Mouse (Mus musculus) liver, embryonic 14.5 days (tissue): ENCODE data around the gene Smim12. TPM values are rescaled to one million over a fixed set of nuclear protein-coding genes. Genes with fewer than 3 reads are reported as not detected.

Source experiments
- ATAC-seq: fragments of 200-750 bp; cut with Nextera tagmentation; 2 replicates; pipeline ENCODE4 v1.8.0; 2017; ENCODE audit warnings: moderate number of reproducible peaks, mild to moderate bottlenecking, moderate library complexity; ENCODE audit not compliant: insufficient read depth
- DNase-seq, 3 experiments: peaks; one replicate each; pipeline ENCODE4 v3.0.0-alpha.2; 2012 to 2013; ENCODE audit warnings: low read depth in 3 of 3, low spot score in 3 of 3
- H3K27ac ChIP-seq: fragments of 300-500 bp; sonication (generic); 2 replicates; pipeline ENCODE4 v1.5.1; 2014; ENCODE audit warnings: moderate library complexity, mild to moderate bottlenecking, control low read depth, inconsistent platforms
- H3K27me3 ChIP-seq: fragments of 300-500 bp; sonication (generic); 2 replicates; pipeline ENCODE4 v1.6.1; 2014; ENCODE audit warnings: mild to moderate bottlenecking, low read length, moderate library complexity; ENCODE audit not compliant: control insufficient read depth, insufficient read depth
- H3K36me3 ChIP-seq: fragments of 300-500 bp; sonication (generic); replicated peaks from 2 replicates; pipeline ENCODE4 v1.6.1; 2014; ENCODE audit warnings: low read depth; ENCODE audit not compliant: control insufficient read depth, insufficient read depth
- H3K4me1 ChIP-seq, 2 experiments: fragments of 200-500 bp in 1 of 2; fragments of 300-500 bp in 1 of 2; sonication (generic) in 1 of 2; replicated peaks; 2 replicates each; pipeline ENCODE4 v1.6.1; 2012 to 2014; ENCODE audit warnings: antibody characterized with exemption in 1 of 2, inconsistent platforms in 1 of 2, low read length in 1 of 2; ENCODE audit not compliant: control insufficient read depth in 2 of 2, insufficient read depth in 2 of 2
- H3K4me2 ChIP-seq: fragments of 300-500 bp; sonication (generic); 2 replicates; pipeline ENCODE4 v1.6.1; 2014; ENCODE audit warnings: low read depth, mild to moderate bottlenecking, control low read depth, moderate library complexity
- H3K4me3 ChIP-seq, 2 experiments: fragments of 200-500 bp in 1 of 2; fragments of 300-500 bp in 1 of 2; sonication (generic) in 1 of 2; 2 replicates each; pipeline ENCODE4 v1.5.1; 2012 to 2014; ENCODE audit warnings: low read depth in 2 of 2, low read length in 2 of 2, mild to moderate bottlenecking in 2 of 2, control low read depth in 1 of 2, inconsistent platforms in 1 of 2, moderate library complexity in 1 of 2; ENCODE audit not compliant: insufficient read depth in 1 of 2
- H3K9ac ChIP-seq: fragments of 300-500 bp; sonication (generic); replicated peaks from 2 replicates; pipeline ENCODE4 v1.6.1; 2014; ENCODE audit warnings: mild to moderate bottlenecking, control low read depth, moderate library complexity
- H3K9me3 ChIP-seq: fragments of 300-500 bp; sonication (generic); 2 replicates; pipeline ENCODE4 v1.6.1; 2016; ENCODE audit warnings: low read length, mixed read lengths; ENCODE audit not compliant: control insufficient read depth
- CTCF ChIP-seq: IDR thresholded peaks from 2 replicates; pipeline ENCODE4 v1.5.1; 2016; ENCODE audit warnings: antibody characterized with exemption, low read depth, control low read depth
- EP300 ChIP-seq: IDR thresholded peaks from 2 replicates; pipeline ENCODE4 v1.6.1; 2016; ENCODE audit warnings: antibody characterized with exemption, low read depth
- WGBS: fragments of 180-500 bp; shearing (Covaris S2); extraction: QIAGEN DNeasy Blood & Tissue Kit; methylation state at CpG from one replicate; pipeline ENCODE4 v1.1.7; 2014; ENCODE audit not compliant: insufficient replicate concordance; 5-methylcytosine and 5-hydroxymethylcytosine counted together
- polyA plus RNA-seq, 2 experiments: library from polyadenylated mRNA; depleted of rRNA in 1 of 2; stranded (reverse) in 1 of 2; unstranded in 1 of 2; fragments of >200 nt; fragmentation: Nextera tagmentation in 1 of 2; extraction: Ambion mirVana in 1 of 2; gene quantifications; 2 replicates each; pipeline versions ENCODE4 v1.2.1 to v1.2.3; 2012 to 2014

Smim12 gene
- polyA plus RNA-seq, 2 experiments = 14.5 to 25.7 TPM

DNA sequence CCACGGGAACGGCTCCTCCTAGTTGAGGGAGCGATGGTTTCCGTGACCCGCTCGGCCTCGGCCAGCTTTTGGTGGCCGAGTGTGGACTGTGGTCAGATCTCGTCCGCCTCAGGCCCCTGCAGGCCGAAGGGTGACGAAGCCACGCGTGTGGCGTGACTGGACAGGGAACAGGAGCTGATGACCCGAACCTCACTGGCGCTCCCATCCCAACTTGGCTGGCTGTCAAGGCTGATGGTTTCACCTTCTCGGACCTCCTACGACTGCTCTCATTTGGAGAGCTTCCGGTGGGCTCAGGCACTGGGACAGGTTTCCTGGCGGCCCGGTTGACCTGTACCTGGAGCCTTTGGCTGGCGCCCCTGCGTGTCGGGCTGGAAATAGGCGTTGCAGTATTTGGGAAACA lies 369 bp downstream of the Smim12 start:
- ATAC-seq = peak; percentile 59
- no peak for TF ChIP-seq CTCF
- TF ChIP-seq EP300 = no peak
- WGBS = 0% methylated on average over 22 of the region's 26 CpGs
- Histone ChIP-seq H3K27ac (peak overlapping the region; percentile 24; the same call in 1 of the 2 replicates), H3K36me3 (no peaks in the 10 kb centered on the region; the same call in 1 of the 2 replicates), H3K9me3 (no peaks in the 10 kb centered on the region), H3K4me2 (peak overlapping the region; percentile 75), H3K27me3 (no peaks in the 10 kb centered on the region), H3K9ac (peak overlapping the region; percentile 91), H3K4me3 (peak overlapping the region; percentile 83 to 95), H3K4me1 (peaks cover 0 to 12% of the 10 kb centered on the region in 2 experiments; a peak in 3 of 4 replicates)
- no peak for DNase-seq

DNA sequence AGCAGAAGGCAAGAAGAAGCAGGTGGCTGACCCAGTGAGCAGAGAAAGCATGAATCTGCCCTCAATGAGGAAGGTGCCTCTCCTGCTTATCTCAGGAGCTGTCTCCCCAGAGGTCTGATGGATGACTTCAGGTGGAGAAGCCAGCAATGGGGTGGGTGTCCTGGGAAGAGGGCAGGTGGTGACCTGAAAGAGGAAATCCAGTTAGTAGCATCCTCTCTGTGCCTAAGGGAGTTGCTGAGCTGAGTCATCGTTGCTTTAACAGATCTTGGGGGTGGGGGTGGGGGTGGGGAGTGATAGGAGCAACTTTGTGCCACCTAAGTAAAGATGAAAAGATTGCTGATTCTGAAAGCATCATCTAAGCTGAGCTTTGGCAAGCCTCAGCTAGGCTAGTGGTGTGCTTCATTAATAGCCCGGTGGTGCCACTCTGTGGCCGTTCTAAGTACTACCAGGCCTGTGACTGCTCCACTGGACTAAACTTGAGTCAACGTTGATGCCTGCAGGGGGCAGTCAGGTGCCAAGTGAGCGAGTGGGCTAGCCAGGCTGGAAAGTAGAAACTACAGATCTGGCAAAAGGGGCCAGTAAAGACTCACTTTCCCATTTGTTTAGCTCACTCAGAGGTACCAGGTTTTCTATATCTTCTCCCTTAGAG lies 6.2 kb downstream of the Smim12 start:
- H3K4me1 ChIP-seq = peaks cover 0 to 3% of the 10 kb centered on the region in 2 experiments; a peak in 2 of 4 replicates
- no peak for TF ChIP-seq EP300
- TF ChIP-seq CTCF = peak; percentile 90
- H3K4me3 ChIP-seq = no peak overlapping the region
- H3K9ac ChIP-seq = no peak overlapping the region
- 2% methylated on average over 5 of the region's 5 CpGs for WGBS
- H3K4me2 ChIP-seq = no peak overlapping the region
- H3K36me3 ChIP-seq = no peaks in the 10 kb centered on the region; the same call in 1 of the 2 replicates
- no peaks in the 10 kb centered on the region for H3K27me3 ChIP-seq
- ATAC-seq (peak; percentile 78), DNase-seq (peak; percentile 63 to 72 (median 68))
- no peaks in the 10 kb centered on the region for H3K9me3 ChIP-seq
- no peak overlapping the region for H3K27ac ChIP-seq

DNA sequence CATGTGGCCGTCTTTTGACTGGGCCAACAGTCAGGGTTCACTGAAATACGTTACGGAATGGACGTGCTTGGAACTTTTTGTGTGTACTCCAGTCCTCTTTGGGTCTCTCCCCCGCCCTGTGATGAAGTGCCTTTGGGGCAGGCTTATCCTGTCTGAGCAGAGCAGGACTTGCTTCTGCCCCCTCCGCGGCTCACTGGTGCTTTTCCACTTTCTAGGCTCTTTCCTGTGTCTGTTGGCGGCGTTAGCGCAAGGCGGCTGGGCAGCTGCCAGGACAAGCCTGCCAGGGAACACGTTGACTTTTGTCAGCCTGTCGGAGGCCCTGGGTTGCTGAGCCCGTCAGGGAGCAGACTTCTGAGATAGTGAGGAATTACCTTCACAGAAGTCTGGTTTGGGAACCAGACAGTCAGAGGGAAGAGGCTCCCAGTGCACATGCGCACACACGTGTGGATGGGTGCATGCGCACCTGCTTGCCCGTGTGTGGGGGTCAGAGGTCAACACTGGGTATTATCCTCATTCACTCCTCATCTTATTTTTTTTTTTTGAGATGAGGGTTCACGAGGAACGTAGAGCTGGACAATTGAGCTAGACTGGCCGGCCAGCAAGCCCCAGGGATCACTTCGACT lies 8.5 kb downstream of the Smim12 start:
- H3K27ac ChIP-seq = no peak overlapping the region
- H3K27me3 ChIP-seq = no peaks in the 10 kb centered on the region
- no peak overlapping the region for H3K9ac ChIP-seq
- TF ChIP-seq CTCF = no peak
- TF ChIP-seq EP300 = no peak
- H3K36me3 ChIP-seq = no peaks in the 10 kb centered on the region; the same call in 1 of the 2 replicates
- ATAC-seq (no peak), DNase-seq (no peak)
- WGBS = 44% methylated on average over 22 of the region's 22 CpGs
- H3K4me2 ChIP-seq = no peak overlapping the region
- no peak overlapping the region for H3K4me3 ChIP-seq
- H3K4me1 ChIP-seq = 0 out of 4 replicates have a peak, but pooled peaks cover 0 to 2% of the 10 kb centered on the region in 2 experiments
- H3K9me3 ChIP-seq = no peaks in the 10 kb centered on the region

DNA sequence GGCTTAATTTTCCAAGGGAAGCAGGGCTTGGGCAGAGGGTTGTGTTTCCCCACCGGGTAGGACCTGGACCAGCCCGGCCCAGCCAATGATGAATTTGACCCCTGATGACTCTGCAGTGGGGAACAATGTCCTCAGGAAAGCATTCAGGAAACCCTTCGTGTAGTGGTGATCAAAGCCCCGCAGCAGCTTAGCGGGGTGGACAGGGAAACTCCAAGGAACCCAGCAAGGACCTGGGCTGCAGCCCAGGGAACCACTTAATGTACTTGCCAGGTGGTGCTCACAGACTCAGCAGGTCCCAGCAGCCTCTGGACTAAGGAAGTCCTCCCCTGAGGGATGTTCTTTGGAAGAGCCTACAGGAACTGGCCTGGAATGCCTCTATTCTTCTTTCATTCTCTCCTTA lies 13.2 kb downstream of the Smim12 start:
- Histone ChIP-seq H3K4me2 (no peak overlapping the region), H3K9me3 (no peaks in the 10 kb centered on the region), H3K27me3 (no peaks in the 10 kb centered on the region), H3K4me1 (peaks cover 0 to under 1% of the 10 kb centered on the region in 2 experiments; a peak in 1 of 4 replicates), H3K36me3 (no peaks in the 10 kb centered on the region), H3K27ac (no peak overlapping the region), H3K9ac (no peak overlapping the region), H3K4me3 (no peak overlapping the region)
- ATAC-seq (no peak), DNase-seq (no peak)
- WGBS = 6% methylated on average over 5 of the region's 5 CpGs
- TF ChIP-seq EP300 = no peak
- no peak for TF ChIP-seq CTCF

DNA sequence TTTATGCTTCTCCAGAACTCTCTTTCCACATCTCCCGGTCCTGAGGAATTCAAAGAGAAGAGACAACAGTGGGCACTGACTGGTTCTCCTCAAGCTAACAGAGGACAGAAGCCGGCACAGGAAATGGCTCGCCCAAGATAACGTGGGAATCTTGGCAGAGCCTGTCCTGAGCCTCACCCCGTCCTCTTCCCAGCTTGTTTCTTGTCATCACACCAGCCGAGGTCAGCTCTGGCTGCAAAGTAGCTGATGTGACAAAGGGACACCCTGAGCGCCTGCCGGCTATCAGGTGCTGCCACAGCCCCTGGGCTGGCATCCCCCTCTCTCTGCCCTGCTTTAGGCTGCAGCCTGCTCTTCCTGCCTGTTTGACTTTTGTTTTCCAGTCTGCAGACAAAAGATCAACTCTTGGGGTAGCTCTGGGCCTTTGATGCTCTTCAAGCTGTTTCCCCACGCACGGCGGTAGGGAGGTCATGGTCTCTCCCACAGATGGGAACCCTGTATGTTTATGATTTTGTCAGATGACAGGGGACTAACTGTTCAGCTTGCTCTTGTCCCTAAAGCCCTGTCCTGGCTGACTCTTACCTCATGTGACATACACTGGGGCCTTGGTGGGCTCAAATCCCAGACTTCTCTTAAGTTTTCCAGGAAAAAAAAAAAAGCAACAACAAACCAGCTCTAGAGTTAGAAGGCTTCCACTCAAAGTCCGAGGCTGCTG lies 14.8 kb downstream of the Smim12 start:
- no peaks in the 10 kb centered on the region for H3K27me3 ChIP-seq
- no peak overlapping the region for H3K4me3 ChIP-seq
- no peaks in the 10 kb centered on the region for H3K9me3 ChIP-seq
- ATAC-seq (no peak), DNase-seq (no peak)
- peaks cover 0 to 2% of the 10 kb centered on the region in 2 experiments; a peak in 1 of 4 replicates for H3K4me1 ChIP-seq
- WGBS = 29% methylated on average over 12 of the region's 12 CpGs
- TF ChIP-seq CTCF = no peak
- no peak for TF ChIP-seq EP300
- no peak overlapping the region for H3K4me2 ChIP-seq
- H3K27ac ChIP-seq = no peak overlapping the region
- H3K9ac ChIP-seq = no peak overlapping the region
- H3K36me3 ChIP-seq = no peaks in the 10 kb centered on the region
